Mouse (Mus musculus): Measurements from ENCODE around the gene Dgkh. TPM values are rescaled to one million over a fixed set of nuclear protein-coding genes. Genes with fewer than 3 reads are reported as not detected.
"Not testable (repeated sequence)": the region's sequence is repeated elsewhere in the genome, so short reads cannot be mapped to it uniquely, and the experiment has no call there.

Dgkh gene
- polyA plus RNA-seq, 1 experiment from 2014 or later: 2.1 TPM

GRCm38 (mm10) chr14:78564292-78564691 is 168.3 kb downstream of the Dgkh start:
- Histone ChIP-seq H3K4me3 (ENCODE audit: low read depth, low read length) (no peak overlapping the region), H3K4me1 (replicated peaks; ENCODE audit: control insufficient read depth, insufficient read depth, low read length) (no peaks in the 10 kb centered on the region), H3K4me2 (ENCODE audit: low read length) (no peak overlapping the region), H3K36me3 (ENCODE audit: control insufficient read depth, insufficient read depth, low read length) (no peaks in the 10 kb centered on the region; the same call in 1 of the 2 replicates), H3K9ac (ENCODE audit: low read length) (no peak overlapping the region), H3K27me3 (replicated peaks; ENCODE audit: control insufficient read depth, insufficient read depth, low read length) (no peaks in the 10 kb centered on the region), H3K27ac (ENCODE audit: low read depth) (no peak overlapping the region), H3K9me3 (ENCODE audit: control insufficient read depth, low read length) (no peaks in the 10 kb centered on the region)
- DNase-seq (ENCODE audit: low spot score) (no peak), ATAC-seq (replicated peaks; ENCODE audit: low FRiP score, low TSS enrichment, low read depth) (no peak)
- 66% methylated on average over 2 of the region's 2 CpGs for WGBS

GRCm38 (mm10) chr14:78563211-78563610 is 169.4 kb downstream of the Dgkh start:
- 64% methylated on average over 7 of the region's 7 CpGs for WGBS
- no peak for ATAC-seq (replicated peaks; ENCODE audit: low FRiP score, low TSS enrichment, low read depth)
- Histone ChIP-seq H3K4me3 (ENCODE audit: low read depth, low read length) (no peak overlapping the region), H3K9me3 (ENCODE audit: control insufficient read depth, low read length) (no peaks in the 10 kb centered on the region), H3K9ac (ENCODE audit: low read length) (no peak overlapping the region), H3K27me3 (replicated peaks; ENCODE audit: control insufficient read depth, insufficient read depth, low read length) (no peaks in the 10 kb centered on the region), H3K36me3 (ENCODE audit: control insufficient read depth, insufficient read depth, low read length) (no peaks in the 10 kb centered on the region), H3K4me2 (ENCODE audit: low read length) (no peak overlapping the region), H3K27ac (ENCODE audit: low read depth) (no peak overlapping the region), H3K4me1 (replicated peaks; ENCODE audit: control insufficient read depth, insufficient read depth, low read length) (no peaks in the 10 kb centered on the region)
- no peak for DNase-seq (ENCODE audit: low spot score)

GRCm38 (mm10) chr14:78562121-78562520 is 170.5 kb downstream of the Dgkh start:
- DNase-seq (ENCODE audit: low spot score) (no peak), ATAC-seq (replicated peaks; ENCODE audit: low FRiP score, low TSS enrichment, low read depth) (no peak)
- H3K4me2 ChIP-seq (ENCODE audit: low read length): no peak overlapping the region
- H3K27me3 ChIP-seq (replicated peaks; ENCODE audit: control insufficient read depth, insufficient read depth, low read length): no peaks in the 10 kb centered on the region
- H3K9me3 ChIP-seq (ENCODE audit: control insufficient read depth, low read length): no peaks in the 10 kb centered on the region
- no peak overlapping the region for H3K4me3 ChIP-seq (ENCODE audit: low read depth, low read length)
- no peak overlapping the region for H3K9ac ChIP-seq (ENCODE audit: low read length)
- H3K27ac ChIP-seq (ENCODE audit: low read depth): no peak overlapping the region
- no peaks in the 10 kb centered on the region for H3K4me1 ChIP-seq (replicated peaks; ENCODE audit: control insufficient read depth, insufficient read depth, low read length)
- WGBS: 54% methylated on average over 4 of the region's 4 CpGs
- H3K36me3 ChIP-seq (ENCODE audit: control insufficient read depth, insufficient read depth, low read length): no peaks in the 10 kb centered on the region

GRCm38 (mm10) chr14:78559042-78559441 is 173.5 kb downstream of the Dgkh start:
- no peaks in the 10 kb centered on the region for H3K27me3 ChIP-seq (replicated peaks; ENCODE audit: control insufficient read depth, insufficient read depth, low read length)
- no peak overlapping the region for H3K9ac ChIP-seq (ENCODE audit: low read length)
- no peaks in the 10 kb centered on the region for H3K9me3 ChIP-seq (ENCODE audit: control insufficient read depth, low read length)
- no peaks in the 10 kb centered on the region for H3K36me3 ChIP-seq (ENCODE audit: control insufficient read depth, insufficient read depth, low read length)
- ATAC-seq (replicated peaks; ENCODE audit: low FRiP score, low TSS enrichment, low read depth) (no peak), DNase-seq (ENCODE audit: low spot score) (no peak)
- H3K27ac ChIP-seq (ENCODE audit: low read depth): no peak overlapping the region
- no peak overlapping the region for H3K4me2 ChIP-seq (ENCODE audit: low read length)
- H3K4me3 ChIP-seq (ENCODE audit: low read depth, low read length): no peak overlapping the region
- WGBS: 85% methylated on average over 8 of the region's 8 CpGs
- no peaks in the 10 kb centered on the region for H3K4me1 ChIP-seq (replicated peaks; ENCODE audit: control insufficient read depth, insufficient read depth, low read length)

- H3K4me1 ChIP-seq (replicated peaks; ENCODE audit: control insufficient read depth, insufficient read depth, low read length); ATAC-seq (replicated peaks; ENCODE audit: low FRiP score, low TSS enrichment, low read depth); H3K27ac ChIP-seq (ENCODE audit: low read depth); H3K9me3 ChIP-seq (ENCODE audit: control insufficient read depth, low read length); H3K27me3 ChIP-seq (replicated peaks; ENCODE audit: control insufficient read depth, insufficient read depth, low read length); H3K4me2 ChIP-seq (ENCODE audit: low read length); H3K36me3 ChIP-seq (ENCODE audit: control insufficient read depth, insufficient read depth, low read length); H3K4me3 ChIP-seq (ENCODE audit: low read depth, low read length); H3K9ac ChIP-seq (ENCODE audit: low read length); DNase-seq (ENCODE audit: low spot score): not testable (repeated sequence)
- WGBS: 76% methylated on average over 3 of the region's 3 CpGs
These were observed 177.7 kb downstream of the Dgkh start for GRCm38 (mm10) chr14:78554830-78555229.

- Histone ChIP-seq H3K27me3 (replicated peaks; ENCODE audit: control insufficient read depth, insufficient read depth, low read length) (no peaks in the 10 kb centered on the region), H3K4me1 (replicated peaks; ENCODE audit: control insufficient read depth, insufficient read depth, low read length) (peaks cover 4% of the 10 kb centered on the region; the same call in 1 of the 2 replicates), H3K36me3 (ENCODE audit: control insufficient read depth, insufficient read depth, low read length) (no peaks in the 10 kb centered on the region), H3K4me2 (ENCODE audit: low read length) (no peak overlapping the region), H3K27ac (ENCODE audit: low read depth) (no peak overlapping the region), H3K4me3 (ENCODE audit: low read depth, low read length) (no peak overlapping the region), H3K9ac (ENCODE audit: low read length) (no peak overlapping the region), H3K9me3 (ENCODE audit: control insufficient read depth, low read length) (no peaks in the 10 kb centered on the region)
- ATAC-seq (replicated peaks; ENCODE audit: low FRiP score, low TSS enrichment, low read depth): no peak
- WGBS: 92% methylated on average over 6 of the region's 6 CpGs
- no peak for DNase-seq (ENCODE audit: low spot score)
These were observed 178.9 kb downstream of the Dgkh start for GRCm38 (mm10) chr14:78553661-78554060.

GRCm38 (mm10) chr14:78548807-78549206 is 183.8 kb downstream of the Dgkh start:
- Histone ChIP-seq H3K36me3 (ENCODE audit: control insufficient read depth, insufficient read depth, low read length) (no peaks in the 10 kb centered on the region), H3K4me2 (ENCODE audit: low read length) (no peak overlapping the region), H3K4me1 (replicated peaks; ENCODE audit: control insufficient read depth, insufficient read depth, low read length) (peaks cover 4% of the 10 kb centered on the region; the same call in 1 of the 2 replicates), H3K9ac (ENCODE audit: low read length) (no peak overlapping the region), H3K4me3 (ENCODE audit: low read depth, low read length) (no peak overlapping the region), H3K27ac (ENCODE audit: low read depth) (no peak overlapping the region), H3K27me3 (replicated peaks; ENCODE audit: control insufficient read depth, insufficient read depth, low read length) (no peaks in the 10 kb centered on the region), H3K9me3 (ENCODE audit: control insufficient read depth, low read length) (no peaks in the 10 kb centered on the region)
- WGBS: 54% methylated on average over 6 of the region's 6 CpGs
- ATAC-seq (replicated peaks; ENCODE audit: low FRiP score, low TSS enrichment, low read depth) (no peak), DNase-seq (ENCODE audit: low spot score) (no peak)

- DNase-seq (ENCODE audit: low spot score) (no peak), ATAC-seq (replicated peaks; ENCODE audit: low FRiP score, low TSS enrichment, low read depth) (no peak)
- no peaks in the 10 kb centered on the region for H3K27me3 ChIP-seq (replicated peaks; ENCODE audit: control insufficient read depth, insufficient read depth, low read length)
- no peaks in the 10 kb centered on the region for H3K36me3 ChIP-seq (ENCODE audit: control insufficient read depth, insufficient read depth, low read length)
- no peaks in the 10 kb centered on the region for H3K9me3 ChIP-seq (ENCODE audit: control insufficient read depth, low read length)
- H3K27ac ChIP-seq (ENCODE audit: low read depth): no peak overlapping the region
- WGBS: 65% methylated on average over 3 of the region's 3 CpGs
- H3K9ac ChIP-seq (ENCODE audit: low read length): no peak overlapping the region
- H3K4me1 ChIP-seq (replicated peaks; ENCODE audit: control insufficient read depth, insufficient read depth, low read length): peaks cover 9% of the 10 kb centered on the region; the same call in 1 of the 2 replicates
- no peak overlapping the region for H3K4me3 ChIP-seq (ENCODE audit: low read depth, low read length)
- H3K4me2 ChIP-seq (ENCODE audit: low read length): no peak overlapping the region
These were observed 191.3 kb downstream of the Dgkh start for GRCm38 (mm10) chr14:78541319-78541718.

GRCm38 (mm10) chr14:78539821-78540220 is 192.8 kb downstream of the Dgkh start:
- no peak overlapping the region for H3K9ac ChIP-seq (ENCODE audit: low read length)
- H3K27me3 ChIP-seq (replicated peaks; ENCODE audit: control insufficient read depth, insufficient read depth, low read length): no peaks in the 10 kb centered on the region
- H3K4me2 ChIP-seq (ENCODE audit: low read length): no peak overlapping the region
- no peak overlapping the region for H3K4me3 ChIP-seq (ENCODE audit: low read depth, low read length)
- no peaks in the 10 kb centered on the region for H3K36me3 ChIP-seq (ENCODE audit: control insufficient read depth, insufficient read depth, low read length)
- H3K27ac ChIP-seq (ENCODE audit: low read depth): no peak overlapping the region
- DNase-seq (ENCODE audit: low spot score) (no peak), ATAC-seq (replicated peaks; ENCODE audit: low FRiP score, low TSS enrichment, low read depth) (no peak)
- 96% methylated on average over 1 of the region's 1 CpGs for WGBS
- peaks cover 9% of the 10 kb centered on the region; the same call in 1 of the 2 replicates for H3K4me1 ChIP-seq (replicated peaks; ENCODE audit: control insufficient read depth, insufficient read depth, low read length)
- no peaks in the 10 kb centered on the region for H3K9me3 ChIP-seq (ENCODE audit: control insufficient read depth, low read length)
